Mouse (Mus musculus): Measurements from ENCODE around the gene Rab7b.
A peak's percentile ranks its signal among the peaks of the same experiment; 100 is the strongest.

Rab7b gene

GRCm38 (mm10) chr1:131696325-131696724, 7.8 kb downstream of the Rab7b start:
- DNase-seq (ENCODE audit: low spot score in 2 of 2) = no peak

DNA sequence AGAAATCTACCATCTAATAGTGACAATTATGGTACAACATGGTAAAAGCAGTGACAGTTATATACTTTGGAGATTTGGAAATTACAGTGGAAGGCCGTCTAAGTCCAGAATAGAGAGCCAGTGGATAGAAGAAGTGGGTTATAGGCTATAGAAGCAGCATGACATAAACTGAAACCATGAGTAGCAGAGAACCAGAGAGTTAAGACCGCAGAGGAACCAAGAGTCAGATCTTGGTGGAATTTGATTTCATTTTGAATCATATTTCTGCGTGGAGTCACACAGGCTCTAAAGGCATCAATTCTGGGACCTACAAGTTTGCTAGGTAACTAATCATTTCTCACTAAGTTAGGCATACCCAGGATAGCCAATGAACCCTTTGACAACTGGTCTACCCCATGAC, 10.3 kb downstream of the Rab7b start:
- DNase-seq (ENCODE audit: low spot score in 2 of 2) = no peak

DNA sequence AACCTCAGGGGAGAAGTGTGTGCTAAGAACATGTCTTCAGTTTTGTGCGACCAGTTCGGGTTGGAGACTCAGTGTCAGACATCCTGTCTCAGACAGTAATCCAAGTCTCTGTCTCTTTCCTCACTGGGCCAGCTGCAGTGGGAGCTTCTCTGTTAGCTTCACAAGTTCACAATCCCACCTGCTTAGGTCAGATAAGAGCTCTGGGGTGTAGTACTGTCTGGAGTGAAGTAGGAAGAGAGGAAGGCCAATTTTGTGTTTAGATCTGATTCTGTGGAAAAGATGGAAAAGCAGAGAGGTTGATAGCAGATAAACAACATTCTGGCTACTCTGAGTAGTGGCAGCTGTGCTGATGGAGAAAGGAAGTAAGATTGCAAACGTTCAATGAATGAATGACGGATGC, 11.1 kb downstream of the Rab7b start:
- no peak for DNase-seq (ENCODE audit: low spot score in 2 of 2)

DNA sequence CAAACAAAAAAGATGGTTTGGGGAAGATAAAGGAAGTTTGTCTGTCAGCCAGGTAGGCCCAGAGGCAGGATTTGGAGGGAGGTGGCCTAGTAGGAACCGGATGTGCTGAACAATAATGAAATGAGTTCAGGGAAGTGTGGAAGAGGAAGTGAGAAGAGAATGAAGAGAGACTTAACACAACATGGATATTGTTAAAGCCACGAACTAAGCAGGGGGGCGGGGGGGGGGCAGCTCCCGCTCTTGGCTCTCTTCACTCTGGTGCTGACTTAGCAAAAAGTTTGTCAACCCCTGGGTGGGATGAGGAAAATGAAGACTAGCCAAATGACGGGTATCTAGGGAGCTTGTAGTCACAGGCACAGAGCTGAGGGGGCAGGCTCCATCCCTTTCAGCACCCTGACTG, 12.0 kb downstream of the Rab7b start:
- no peak for DNase-seq (ENCODE audit: low spot score in 2 of 2)

- DNase-seq (ENCODE audit: low spot score in 2 of 2) = no peak
Observed at GRCm38 (mm10) chr1:131701391-131701790, 12.9 kb downstream of the Rab7b start.

DNA sequence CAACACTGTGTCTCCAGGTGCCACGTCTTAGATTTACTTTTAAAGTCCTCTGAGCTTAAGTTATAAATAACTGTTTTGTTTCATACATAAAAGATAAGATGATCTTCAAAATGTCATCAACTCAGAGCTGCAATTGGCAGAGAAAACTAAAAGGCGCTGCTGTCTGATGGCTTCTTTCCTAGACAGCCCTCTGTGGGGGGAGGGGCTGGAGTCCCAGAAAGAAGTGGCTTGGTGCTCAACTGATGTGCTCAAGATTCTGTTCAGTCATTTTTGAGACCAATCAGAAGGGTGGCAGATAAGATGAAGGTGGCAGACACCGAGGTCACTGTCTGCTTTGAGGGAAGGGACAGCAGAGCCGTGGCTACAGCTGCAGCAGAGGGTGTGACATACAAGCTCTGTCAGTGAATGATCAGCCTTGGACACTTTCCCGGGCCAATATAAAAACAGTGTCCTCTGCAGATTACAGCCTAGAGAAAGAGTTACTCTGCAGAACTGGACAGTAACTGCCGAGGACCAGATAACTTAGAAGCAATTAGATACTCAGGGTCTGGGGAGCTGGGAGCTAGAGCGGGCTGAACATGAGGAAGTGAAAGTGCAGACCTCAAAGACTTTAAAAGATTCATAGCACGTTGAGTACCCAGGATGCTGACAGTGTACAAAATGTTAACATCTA, 13.7 kb downstream of the Rab7b start:
- no peak for DNase-seq (ENCODE audit: low spot score in 2 of 2)

DNA sequence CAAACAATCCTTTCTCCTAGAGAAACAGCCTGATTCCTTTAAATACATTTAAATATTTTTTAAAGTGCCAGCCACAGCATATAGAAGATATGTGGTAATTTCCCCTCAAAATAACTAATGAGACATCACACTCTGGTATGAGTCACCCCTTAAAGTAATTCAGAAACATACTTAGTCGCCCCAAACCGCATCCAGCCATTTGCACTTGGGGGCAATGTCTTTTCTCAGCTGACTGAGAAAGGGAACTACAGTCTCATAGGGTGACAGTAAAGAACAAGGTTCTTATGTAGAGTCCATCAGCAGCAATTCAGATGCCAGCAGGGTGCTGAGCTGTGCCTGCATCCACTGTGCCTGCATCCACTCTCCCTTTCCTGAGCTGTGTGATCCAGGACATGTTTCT, 15.0 kb downstream of the Rab7b start:
- no peak for DNase-seq (ENCODE audit: low spot score in 2 of 2)

GRCm38 (mm10) chr1:131708338-131708737, 19.8 kb downstream of the Rab7b start:
- DNase-seq (ENCODE audit: low spot score in 2 of 2) = no peak

DNA sequence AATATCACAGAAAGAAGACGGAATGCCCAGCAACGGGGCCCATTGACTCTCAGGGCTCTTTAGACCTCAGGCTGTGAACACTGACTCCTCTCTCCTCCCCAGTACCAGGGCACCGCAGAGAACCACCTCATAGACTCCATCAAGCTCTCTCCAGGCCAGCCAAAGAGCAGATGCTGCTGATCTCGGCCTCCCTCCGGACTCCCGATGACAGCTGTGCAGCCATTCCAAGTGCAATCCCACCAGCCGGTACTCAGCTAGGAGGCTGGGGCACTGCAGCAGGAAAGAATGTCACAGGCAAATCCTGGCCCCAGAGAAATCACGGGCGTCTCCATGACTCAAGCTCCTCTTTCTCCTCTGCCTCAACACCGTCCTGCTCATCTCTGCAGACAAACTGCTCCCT, 23.0 kb downstream of the Rab7b start:
- no peak for DNase-seq (ENCODE audit: low spot score in 2 of 2)

DNA sequence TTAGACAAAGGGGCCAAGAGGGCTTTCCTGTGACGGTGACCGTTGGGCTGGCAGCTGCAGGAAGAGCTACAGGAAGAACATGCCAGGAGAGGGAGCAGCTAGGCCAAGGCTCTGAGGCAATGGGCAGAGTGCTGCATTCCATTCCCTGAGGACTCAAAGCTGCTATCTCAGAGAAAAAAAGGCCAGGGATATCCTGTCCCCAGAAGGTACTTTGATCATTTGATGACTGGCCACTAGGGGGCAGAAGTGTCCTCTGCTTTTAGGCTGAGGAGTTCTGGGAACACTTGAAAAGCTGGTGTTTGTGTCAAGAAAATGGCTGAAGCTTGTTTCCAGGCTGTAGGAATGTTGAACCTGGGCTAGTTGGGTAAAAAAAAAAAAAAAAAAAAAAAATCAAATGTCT, 23.9 kb downstream of the Rab7b start:
- DNase-seq (ENCODE audit: low spot score in 2 of 2) = peak; percentile 58 to 84

DNA sequence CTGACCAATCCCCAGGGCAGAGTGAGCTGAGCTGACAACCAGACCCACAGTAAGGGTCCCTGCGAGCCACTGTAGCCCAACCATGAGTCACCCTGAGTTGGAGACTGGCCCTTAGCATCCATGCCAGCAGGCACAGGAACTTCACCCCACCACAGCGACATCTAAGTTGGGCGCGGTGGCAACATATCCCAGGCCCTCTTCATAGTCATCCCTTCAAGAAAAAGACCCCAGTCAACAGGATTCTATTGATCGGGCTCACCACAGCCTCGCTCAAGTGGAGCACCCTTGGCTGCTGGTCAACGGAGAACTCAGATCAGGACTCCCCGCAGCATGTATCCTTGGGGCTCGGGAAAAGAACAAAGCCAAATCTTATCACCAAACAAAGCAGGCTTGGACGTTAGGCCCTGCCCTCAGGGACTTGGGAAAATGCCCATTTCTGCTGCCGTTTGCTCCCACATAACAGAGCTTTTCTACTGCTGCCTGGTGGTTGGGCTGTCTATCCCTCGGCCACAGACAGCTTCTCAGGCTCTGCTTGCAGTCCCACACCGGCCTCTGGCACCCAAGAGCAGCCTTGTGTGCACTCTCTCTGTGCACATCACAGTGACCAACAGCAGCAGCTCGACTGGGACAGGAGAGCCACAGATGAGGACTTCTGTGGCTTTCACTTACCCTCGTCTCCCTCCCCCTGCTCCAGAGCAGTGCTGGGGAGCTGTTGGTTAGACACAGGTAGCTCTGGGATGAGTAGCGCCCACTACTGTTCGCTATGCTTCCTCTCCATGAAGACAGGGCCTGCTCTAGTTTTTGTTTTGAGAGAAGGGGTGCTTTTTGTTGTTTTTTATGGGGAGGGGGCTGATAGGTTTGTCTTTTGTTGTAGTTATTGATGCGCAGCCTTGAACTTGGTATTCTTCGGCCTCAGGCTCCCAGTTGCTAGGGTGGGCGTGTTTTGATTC, 26.2 kb downstream of the Rab7b start:
- DNase-seq (ENCODE audit: low spot score in 2 of 2) = no peak

- DNase-seq (ENCODE audit: low spot score in 2 of 2) = no peak
Observed at GRCm38 (mm10) chr1:131718952-131719694, 30.6 kb downstream of the Rab7b start.

- DNase-seq (ENCODE audit: low spot score in 2 of 2) = no peak
Observed at GRCm38 (mm10) chr1:131721989-131722388, 33.5 kb downstream of the Rab7b start.

DNA sequence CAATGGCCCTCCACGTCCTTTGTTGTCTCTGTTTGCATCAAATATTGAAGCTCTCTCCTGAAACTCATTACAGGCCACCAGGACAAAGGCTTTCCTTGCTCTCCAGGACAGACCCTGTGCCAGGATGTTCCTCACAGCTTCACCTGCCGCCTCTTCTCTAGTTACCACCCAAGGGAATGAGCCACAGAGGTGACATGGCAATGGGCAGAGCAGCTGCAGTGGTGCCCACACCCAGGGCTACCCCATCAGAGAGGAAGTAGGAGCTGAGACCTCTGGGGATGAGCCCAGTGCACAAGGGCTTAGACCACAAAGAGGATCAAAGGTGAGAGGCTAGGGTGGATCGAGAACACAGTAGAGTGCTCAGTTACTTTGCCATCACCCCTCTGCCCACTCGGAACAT, 35.1 kb downstream of the Rab7b start:
- DNase-seq (ENCODE audit: low spot score in 2 of 2) = no peak

DNA sequence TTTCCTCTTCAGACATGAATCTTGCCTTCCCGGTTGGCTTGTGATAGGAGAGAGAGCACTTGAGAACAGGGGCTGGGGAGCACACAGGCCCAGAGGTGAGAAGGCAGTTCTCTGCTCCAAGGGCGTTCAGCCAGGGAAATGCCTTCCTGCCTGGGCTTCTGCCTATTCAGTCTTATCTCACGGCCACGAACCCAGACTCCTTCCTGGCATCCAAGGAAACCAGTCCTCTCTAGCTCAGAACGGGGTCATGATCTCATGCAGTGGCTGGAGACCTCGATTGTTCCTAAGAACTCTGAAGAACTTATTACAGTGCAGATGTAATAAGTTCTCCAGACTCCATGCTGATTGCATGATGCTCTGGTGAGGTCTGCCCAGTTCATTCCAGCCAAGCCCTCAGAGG, 38.1 kb downstream of the Rab7b start:
- DNase-seq (ENCODE audit: low spot score in 2 of 2) = no peak

GRCm38 (mm10) chr1:131730639-131731437, 42.3 kb downstream of the Rab7b start:
- no peak for DNase-seq (ENCODE audit: low spot score in 2 of 2)

GRCm38 (mm10) chr1:131733474-131734180, 45.1 kb downstream of the Rab7b start:
- DNase-seq (ENCODE audit: low spot score in 2 of 2) = no peak

GRCm38 (mm10) chr1:131734657-131735273, 46.3 kb downstream of the Rab7b start:
- no peak for DNase-seq (ENCODE audit: low spot score in 2 of 2)

DNA sequence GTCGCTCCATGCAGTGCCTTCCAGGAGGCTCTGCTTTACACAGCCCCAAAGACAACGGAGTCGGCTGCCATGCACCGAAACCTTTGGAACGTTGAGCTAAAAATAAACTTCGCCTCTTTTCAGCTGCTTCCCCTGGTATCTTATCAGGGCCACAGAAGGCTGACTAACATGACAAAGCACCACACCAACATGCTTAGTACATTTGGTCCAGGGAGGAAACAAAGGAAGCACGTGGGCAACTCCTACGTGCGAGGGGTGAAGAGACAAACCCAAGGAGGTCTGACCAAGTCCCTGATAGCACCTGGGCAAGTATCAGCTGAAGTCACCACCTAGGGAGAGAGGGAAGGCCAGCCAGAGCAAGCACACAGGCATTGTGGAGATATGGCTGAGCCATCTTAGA, 48.0 kb downstream of the Rab7b start:
- no peak for DNase-seq (ENCODE audit: low spot score in 2 of 2)

DNA sequence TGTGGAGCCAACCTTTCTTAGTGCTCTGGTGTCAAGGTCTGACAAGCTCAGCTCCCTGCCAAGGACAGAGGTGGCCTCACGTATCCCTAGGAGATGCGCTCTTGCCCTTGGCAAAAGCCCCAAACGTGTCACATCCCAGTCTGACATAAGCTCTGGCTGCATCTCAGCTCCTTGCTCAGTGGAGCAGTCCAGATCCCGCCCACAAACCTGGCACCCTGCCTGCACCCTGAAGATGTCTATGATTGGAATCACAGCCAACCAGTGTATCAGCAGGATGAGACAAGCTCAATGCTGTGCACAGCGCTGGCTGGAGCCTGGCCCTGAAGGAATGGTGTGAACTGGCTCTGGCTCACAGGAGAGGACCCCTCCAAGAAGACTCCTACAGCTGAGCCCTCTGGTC, 48.8 kb downstream of the Rab7b start:
- DNase-seq (ENCODE audit: low spot score in 2 of 2) = peak; percentile 90 to 91

- no peak for DNase-seq (ENCODE audit: low spot score in 2 of 2)
Observed at GRCm38 (mm10) chr1:131738760-131739159, 50.3 kb downstream of the Rab7b start.
